Mouse (Mus musculus) stomach, embryonic 15.5 days (tissue): Measurements from ENCODE around the gene Akap2. TPM values are rescaled to one million over a fixed set of nuclear protein-coding genes. Genes with fewer than 3 reads are reported as not detected.
"Not testable (repeated sequence)": the region's sequence is repeated elsewhere in the genome, so short reads cannot be mapped to it uniquely, and the experiment has no call there.

Experiments used
- ATAC-seq: fragments of 200-750 bp; cut with Nextera tagmentation; 2 replicates; pipeline ENCODE4 v1.8.0; 2017; ENCODE audit warnings: low read depth, moderate number of reproducible peaks, moderate TSS enrichment; ENCODE audit not compliant: insufficient read depth, low FRiP score
- H3K27ac ChIP-seq: fragments of 300-500 bp; sonication (generic); 2 replicates; pipeline ENCODE4 v1.5.1; 2015; ENCODE audit warnings: mild to moderate bottlenecking, inconsistent platforms
- H3K27me3 ChIP-seq: fragments of 300-500 bp; sonication (generic); replicated peaks from 2 replicates; pipeline ENCODE4 v1.6.1; 2015; ENCODE audit warnings: inconsistent platforms
- H3K36me3 ChIP-seq: fragments of 300-500 bp; sonication (generic); 2 replicates; pipeline ENCODE4 v1.6.1; 2015; ENCODE audit warnings: inconsistent platforms
- H3K4me1 ChIP-seq: fragments of 300-500 bp; sonication (generic); 2 replicates; pipeline ENCODE4 v1.6.1; 2015; ENCODE audit warnings: inconsistent platforms
- H3K4me2 ChIP-seq: fragments of 300-500 bp; sonication (generic); 2 replicates; pipeline ENCODE4 v1.6.1; 2015; ENCODE audit warnings: mild to moderate bottlenecking, inconsistent platforms
- H3K4me3 ChIP-seq: fragments of 300-500 bp; sonication (generic); replicated peaks from 2 replicates; pipeline ENCODE4 v1.5.1; 2015; ENCODE audit warnings: inconsistent platforms
- H3K9ac ChIP-seq: fragments of 300-500 bp; sonication (generic); 2 replicates; pipeline ENCODE4 v1.6.1; 2015; ENCODE audit warnings: inconsistent platforms
- H3K9me3 ChIP-seq: fragments of 300-500 bp; sonication (generic); 2 replicates; pipeline ENCODE4 v1.6.1; 2016; ENCODE audit warnings: inconsistent platforms
- WGBS: fragments of 180-500 bp; shearing (Covaris S2); methylation state at CpG from one replicate; pipeline ENCODE4 v1.1.7; 2015; 5-methylcytosine and 5-hydroxymethylcytosine counted together
- polyA plus RNA-seq: library from polyadenylated mRNA; unstranded; fragments of >200 nt; fragmentation: Nextera tagmentation; extraction: Ambion mirVana; gene quantifications from 2 replicates; pipeline ENCODE4 v1.2.1, GENCODE M21; 2015

The Akap2 gene
- polyA plus RNA-seq, 1 experiment from 2014 or later: 21.2 TPM

DNA sequence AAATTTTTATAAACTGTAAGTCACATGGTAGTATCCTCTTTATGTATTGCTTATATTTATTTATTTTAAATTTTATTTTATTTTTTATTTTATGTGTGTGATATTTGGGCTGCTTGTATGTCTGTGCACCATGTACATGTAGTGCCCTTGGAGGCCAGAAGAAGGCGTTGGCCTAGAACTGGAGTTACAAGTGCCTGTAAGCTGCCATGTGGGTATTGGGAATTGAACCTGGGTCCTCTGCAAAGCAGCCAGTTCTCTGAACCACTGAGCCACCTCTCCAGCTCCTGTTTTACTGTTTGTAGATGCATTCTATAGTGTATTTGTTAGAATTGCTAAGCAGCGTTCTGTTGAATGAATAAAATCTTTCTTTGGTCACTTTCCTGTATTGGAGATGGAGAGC lies 170.8 kb downstream of the Akap2 start:
- Histone ChIP-seq H3K27me3 (no peaks in the 10 kb centered on the region), H3K36me3 (no peaks in the 10 kb centered on the region), H3K9me3 (no peaks in the 10 kb centered on the region), H3K27ac (no peak overlapping the region), H3K9ac (no peak overlapping the region), H3K4me2 (no peak overlapping the region), H3K4me3 (no peak overlapping the region), H3K4me1 (0 out of 2 replicates have a peak, but pooled peaks cover 3% of the 10 kb centered on the region)
- WGBS: 86% methylated on average over 2 of the region's 2 CpGs
- no peak for ATAC-seq

DNA sequence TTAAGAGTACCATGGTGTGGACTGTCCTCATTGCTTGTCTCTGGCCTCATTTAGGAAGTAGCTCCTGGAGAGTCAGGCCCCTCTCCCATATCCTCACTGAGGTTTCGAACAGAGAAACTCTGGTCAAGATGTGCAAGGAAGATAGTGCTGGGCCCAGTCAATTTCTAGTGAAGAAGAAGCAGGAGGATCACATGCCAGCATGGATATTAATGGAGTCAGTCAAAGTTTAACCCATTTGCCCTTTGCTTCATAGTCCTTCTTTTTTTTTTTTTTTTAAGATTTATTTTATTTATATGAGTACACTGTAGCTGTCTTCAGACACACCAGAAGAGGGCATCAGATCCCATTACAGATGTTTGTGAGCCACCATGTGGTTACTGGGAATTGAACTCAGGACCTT lies 171.5 kb downstream of the Akap2 start:
- not testable (repeated sequence) for ATAC-seq, H3K4me2 ChIP-seq, H3K27ac ChIP-seq, H3K36me3 ChIP-seq, H3K4me3 ChIP-seq, H3K27me3 ChIP-seq, H3K9ac ChIP-seq, H3K4me1 ChIP-seq, H3K9me3 ChIP-seq
- 89% methylated on average over 1 of the region's 1 CpGs for WGBS

DNA sequence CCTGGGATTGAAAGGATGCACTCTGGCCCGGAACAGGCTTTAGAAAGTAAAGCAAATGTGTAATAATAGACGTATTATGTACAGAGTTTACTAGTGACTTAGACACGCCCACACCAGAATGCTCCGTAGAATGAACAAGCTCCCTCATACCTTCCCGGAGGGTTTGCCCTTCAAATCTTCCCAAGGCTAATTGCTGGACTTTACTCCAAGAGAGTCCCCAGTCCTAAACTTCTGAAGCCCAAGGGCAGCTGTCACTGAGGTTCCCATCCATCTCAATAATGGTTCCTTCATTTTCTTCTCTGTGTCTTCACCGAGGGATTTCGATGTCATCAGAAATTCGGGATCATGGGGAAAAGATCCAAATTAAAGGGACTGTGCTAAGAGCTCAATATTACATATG lies 172.3 kb downstream of the Akap2 start:
- Histone ChIP-seq H3K4me3 (no peak overlapping the region), H3K9ac (no peak overlapping the region), H3K27me3 (no peaks in the 10 kb centered on the region), H3K9me3 (no peaks in the 10 kb centered on the region), H3K36me3 (no peaks in the 10 kb centered on the region), H3K27ac (no peak overlapping the region), H3K4me2 (no peak overlapping the region), H3K4me1 (0 out of 2 replicates have a peak, but pooled peaks cover 3% of the 10 kb centered on the region)
- 77% methylated on average over 8 of the region's 8 CpGs for WGBS
- ATAC-seq: no peak

DNA sequence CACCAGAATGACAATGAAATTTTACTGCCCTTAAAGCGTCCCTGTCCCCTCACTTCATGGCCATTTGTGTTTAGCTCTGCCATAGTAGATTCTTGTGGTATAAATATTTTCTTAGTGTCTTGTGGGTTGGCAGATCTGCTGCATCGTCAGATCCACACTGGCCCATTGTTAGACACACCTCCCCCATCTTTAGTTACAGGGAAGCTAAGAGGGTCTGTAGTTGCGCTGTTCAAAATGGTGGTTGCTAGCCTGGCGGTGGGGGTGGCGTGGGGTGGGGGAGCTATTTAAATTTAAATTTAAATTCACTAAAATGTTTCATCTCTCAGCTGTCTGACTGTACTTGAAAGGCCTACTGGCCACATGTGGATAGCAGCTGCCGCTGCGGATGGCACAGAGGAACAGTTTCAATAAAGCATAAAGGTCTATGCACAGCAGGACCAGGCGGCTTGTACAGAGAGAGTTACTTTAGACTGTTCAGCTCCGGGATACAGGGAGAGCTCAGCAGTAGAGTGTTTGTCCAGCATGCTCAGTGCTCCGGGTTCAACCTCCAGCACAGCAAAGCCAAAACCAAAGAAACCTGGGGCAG lies 174.6 kb downstream of the Akap2 start:
- H3K4me2 ChIP-seq: no peak overlapping the region
- H3K4me3 ChIP-seq: no peak overlapping the region
- ATAC-seq: no peak
- no peak overlapping the region for H3K27ac ChIP-seq
- no peaks in the 10 kb centered on the region for H3K36me3 ChIP-seq
- no peaks in the 10 kb centered on the region for H3K9me3 ChIP-seq
- no peak overlapping the region for H3K9ac ChIP-seq
- WGBS: 88% methylated on average over 10 of the region's 10 CpGs
- no peaks in the 10 kb centered on the region for H3K27me3 ChIP-seq
- peaks cover 3% of the 10 kb centered on the region; the same call in 1 of the 2 replicates for H3K4me1 ChIP-seq

- no peak for ATAC-seq
These were observed 177.7 kb downstream of the Akap2 start for GRCm38 (mm10) chr4:57895140-57895539.

GRCm38 (mm10) chr4:57895902-57896301 lies 178.4 kb downstream of the Akap2 start:
- no peak for ATAC-seq
- no peaks in the 10 kb centered on the region for H3K27me3 ChIP-seq
- no peaks in the 10 kb centered on the region for H3K36me3 ChIP-seq
- WGBS: 31% methylated on average over 6 of the region's 6 CpGs
- peak overlapping the region; percentile 3; the same call in 1 of the 2 replicates for H3K27ac ChIP-seq
- H3K4me1 ChIP-seq: peaks cover 3% of the 10 kb centered on the region; the same call in 1 of the 2 replicates
- H3K4me2 ChIP-seq: no peak overlapping the region
- no peak overlapping the region for H3K4me3 ChIP-seq
- no peak overlapping the region for H3K9ac ChIP-seq
- no peaks in the 10 kb centered on the region for H3K9me3 ChIP-seq

More at GRCm38 (mm10) chr4:57895140-57895539, 177.7 kb downstream of the Akap2 start:
- WGBS: 46% methylated on average over 5 of the region's 5 CpGs
- Histone ChIP-seq H3K4me2 (no peak overlapping the region), H3K9me3 (no peaks in the 10 kb centered on the region), H3K4me1 (peaks cover 3% of the 10 kb centered on the region; the same call in 1 of the 2 replicates), H3K9ac (no peak overlapping the region), H3K27me3 (no peaks in the 10 kb centered on the region), H3K27ac (peak overlapping the region; percentile 3; the same call in 1 of the 2 replicates), H3K36me3 (no peaks in the 10 kb centered on the region), H3K4me3 (no peak overlapping the region)

- no peaks in the 10 kb centered on the region for H3K9me3 ChIP-seq
- H3K4me2 ChIP-seq: no peak overlapping the region
- no peak overlapping the region for H3K27ac ChIP-seq
- H3K4me3 ChIP-seq: no peak overlapping the region
- no peak for ATAC-seq
- H3K27me3 ChIP-seq: no peaks in the 10 kb centered on the region
- no peak overlapping the region for H3K9ac ChIP-seq
- WGBS: 88% methylated on average over 3 of the region's 3 CpGs
- no peaks in the 10 kb centered on the region for H3K36me3 ChIP-seq
- peaks cover 3% of the 10 kb centered on the region; the same call in 1 of the 2 replicates for H3K4me1 ChIP-seq
These were observed 179.2 kb downstream of the Akap2 start for GRCm38 (mm10) chr4:57896631-57897030.

- H3K9ac ChIP-seq: no peak overlapping the region
- no peaks in the 10 kb centered on the region for H3K4me1 ChIP-seq
- H3K36me3 ChIP-seq: no peaks in the 10 kb centered on the region
- H3K27ac ChIP-seq: no peak overlapping the region
- no peaks in the 10 kb centered on the region for H3K9me3 ChIP-seq
- ATAC-seq: no peak
- H3K4me2 ChIP-seq: no peak overlapping the region
- H3K27me3 ChIP-seq: no peaks in the 10 kb centered on the region
- no peak overlapping the region for H3K4me3 ChIP-seq
- WGBS: 18% methylated on average over 4 of the region's 4 CpGs
These were observed 183.8 kb downstream of the Akap2 start for GRCm38 (mm10) chr4:57901210-57901609.

DNA sequence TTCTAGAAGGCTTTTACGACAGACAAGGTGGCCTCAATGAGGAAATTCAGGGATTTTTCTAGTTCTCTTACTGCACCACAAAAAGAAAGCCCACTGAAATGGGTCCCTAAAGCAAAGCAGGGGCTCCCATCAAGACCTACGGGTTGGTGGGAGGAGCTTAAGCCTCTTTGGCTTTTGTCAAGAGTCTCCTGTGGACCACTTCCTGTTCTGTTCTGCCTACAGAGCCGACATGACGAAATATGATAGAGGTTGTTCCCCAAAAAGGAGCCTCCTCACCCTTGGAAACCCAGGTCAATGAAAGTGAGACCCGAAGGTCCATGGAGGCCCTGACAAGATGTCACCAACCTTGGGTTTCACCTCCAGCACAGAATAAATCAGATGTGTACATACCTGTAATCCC lies 185.2 kb downstream of the Akap2 start:
- Histone ChIP-seq H3K27me3 (no peaks in the 10 kb centered on the region), H3K27ac (no peak overlapping the region), H3K9me3 (no peaks in the 10 kb centered on the region), H3K36me3 (no peaks in the 10 kb centered on the region), H3K4me2 (no peak overlapping the region), H3K4me3 (no peak overlapping the region), H3K4me1 (0 out of 2 replicates have a peak, but pooled peaks cover 2% of the 10 kb centered on the region), H3K9ac (no peak overlapping the region)
- WGBS: 74% methylated on average over 5 of the region's 5 CpGs
- ATAC-seq: no peak

GRCm38 (mm10) chr4:57904211-57904610 lies 186.8 kb downstream of the Akap2 start:
- H3K36me3 ChIP-seq: no peaks in the 10 kb centered on the region
- peak overlapping the region; percentile 22; the same call in 1 of the 2 replicates for H3K4me2 ChIP-seq
- no peak for ATAC-seq
- H3K9ac ChIP-seq: no peak overlapping the region
- H3K4me3 ChIP-seq: no peak overlapping the region
- H3K4me1 ChIP-seq: 0 out of 2 replicates have a peak, but pooled peaks cover 2% of the 10 kb centered on the region
- H3K27me3 ChIP-seq: no peaks in the 10 kb centered on the region
- no peaks in the 10 kb centered on the region for H3K9me3 ChIP-seq
- no peak overlapping the region for H3K27ac ChIP-seq
- 13% methylated on average over 5 of the region's 5 CpGs for WGBS

GRCm38 (mm10) chr4:57904638-57905037 lies 187.2 kb downstream of the Akap2 start:
- Histone ChIP-seq H3K9ac (no peak overlapping the region), H3K9me3 (no peaks in the 10 kb centered on the region), H3K4me1 (0 out of 2 replicates have a peak, but pooled peaks cover 2% of the 10 kb centered on the region), H3K4me2 (peak overlapping the region; percentile 22; the same call in 1 of the 2 replicates), H3K27me3 (no peaks in the 10 kb centered on the region), H3K36me3 (no peaks in the 10 kb centered on the region), H3K27ac (no peak overlapping the region), H3K4me3 (no peak overlapping the region)
- peak; percentile 49; the same call in 1 of the 2 replicates for ATAC-seq
- 31% methylated on average over 9 of the region's 9 CpGs for WGBS

DNA sequence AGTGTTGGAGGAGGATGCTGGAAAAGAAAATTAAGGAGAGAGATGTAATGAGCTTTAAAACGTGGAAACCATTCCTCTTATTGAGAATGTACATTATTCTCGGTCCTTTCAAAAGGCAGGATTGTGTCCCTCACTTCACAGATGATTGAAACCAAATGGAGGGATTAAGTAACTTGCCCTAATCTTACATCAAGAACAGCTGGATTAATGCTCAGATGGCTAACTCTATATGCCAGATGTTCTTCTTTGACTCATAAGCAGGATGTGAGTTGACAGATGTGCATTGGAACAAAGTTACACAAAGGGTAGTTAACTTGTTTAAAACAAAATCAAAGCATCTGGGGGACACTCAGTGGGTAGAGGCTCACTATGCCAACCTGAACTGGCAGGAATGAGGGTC lies 189.3 kb downstream of the Akap2 start:
- no peak for ATAC-seq
- Histone ChIP-seq H3K4me2 (no peak overlapping the region), H3K27me3 (no peaks in the 10 kb centered on the region), H3K9me3 (no peaks in the 10 kb centered on the region), H3K36me3 (no peaks in the 10 kb centered on the region), H3K4me1 (0 out of 2 replicates have a peak, but pooled peaks cover 2% of the 10 kb centered on the region), H3K4me3 (no peak overlapping the region), H3K9ac (no peak overlapping the region), H3K27ac (no peak overlapping the region)
- 36% methylated on average over 2 of the region's 2 CpGs for WGBS
